Mouse (Mus musculus): Measurements from ENCODE around the gene Nrxn2. TPM values are rescaled to one million over a fixed set of nuclear protein-coding genes. Genes with fewer than 3 reads are reported as not detected.
A peak's percentile ranks its signal among the peaks of the same experiment; 100 is the strongest.

Nrxn2 gene
- total RNA-seq (2022), result 10 to 100 TPM in 3 of 4 experiments, 1 to 10 TPM in 1; 8.8 to 12.5 (median 11.5) TPM

- DNase-seq, result peak; percentile 78
Measured at GRCm38 (mm10) chr19:6418233-6418879, at the start of gene Nrxn2. Nrxn2 (plus strand) TSS chr19:6418731.

GRCm38 (mm10) chr19:6370175-6370574 lies 48.4 kb upstream of the Nrxn2 start:
- no peak for DNase-seq

- DNase-seq, result no peak
Measured at GRCm38 (mm10) chr19:6372433-6372832, 46.1 kb upstream of the Nrxn2 start.

- peak; percentile 67 for DNase-seq
Measured at GRCm38 (mm10) chr19:6373539-6374400, 44.8 kb upstream of the Nrxn2 start.

- no peak for DNase-seq
Measured at GRCm38 (mm10) chr19:6374571-6374970, 44.0 kb upstream of the Nrxn2 start.

- DNase-seq, result no peak
Measured at GRCm38 (mm10) chr19:6375423-6376254, 42.9 kb upstream of the Nrxn2 start.

GRCm38 (mm10) chr19:6376255-6376564 lies 42.3 kb upstream of the Nrxn2 start:
- DNase-seq, result no peak

GRCm38 (mm10) chr19:6376643-6377042 lies 41.9 kb upstream of the Nrxn2 start:
- DNase-seq, result no peak

- DNase-seq, result no peak
Measured at GRCm38 (mm10) chr19:6377327-6378040, 41.0 kb upstream of the Nrxn2 start.

- no peak for DNase-seq
Measured at GRCm38 (mm10) chr19:6380411-6381166, 37.9 kb upstream of the Nrxn2 start.

GRCm38 (mm10) chr19:6381238-6381637 lies 37.3 kb upstream of the Nrxn2 start:
- DNase-seq, result no peak

GRCm38 (mm10) chr19:6382323-6382924 lies 36.1 kb upstream of the Nrxn2 start:
- DNase-seq, result no peak

- DNase-seq, result no peak
Measured at GRCm38 (mm10) chr19:6383470-6383869, 35.1 kb upstream of the Nrxn2 start.

GRCm38 (mm10) chr19:6384128-6384527 lies 34.4 kb upstream of the Nrxn2 start, which contains the start of gene Pygm:
Pygm (plus strand) TSS chr19:6384399.
- DNase-seq, result no peak

- peak; percentile 71 for DNase-seq
Measured at GRCm38 (mm10) chr19:6384954-6385353, 33.6 kb upstream of the Nrxn2 start.

GRCm38 (mm10) chr19:6385419-6385818 lies 33.1 kb upstream of the Nrxn2 start:
- no peak for DNase-seq

- no peak for DNase-seq
Measured at GRCm38 (mm10) chr19:6385821-6386220, 32.7 kb upstream of the Nrxn2 start.

- no peak for DNase-seq
Measured at GRCm38 (mm10) chr19:6386234-6386633, 32.3 kb upstream of the Nrxn2 start.

- no peak for DNase-seq
Measured at GRCm38 (mm10) chr19:6388006-6388405, 30.5 kb upstream of the Nrxn2 start.

- DNase-seq, result no peak
Measured at GRCm38 (mm10) chr19:6389803-6390202, 28.7 kb upstream of the Nrxn2 start.

GRCm38 (mm10) chr19:6390251-6390650 lies 28.3 kb upstream of the Nrxn2 start:
- no peak for DNase-seq

Data from adrenal gland, adult 8-10 months (tissue).